Mouse (Mus musculus) leukemia stem cell, adult 10-12 weeks (primary cell): ENCODE results near the gene Als2cr12. TPM values are rescaled to one million over a fixed set of nuclear protein-coding genes. Genes with fewer than 3 reads are reported as not detected.

Experiments used
- polyA plus RNA-seq: library from polyadenylated mRNA; stranded (reverse); fragments of >175 nt; gene quantifications from 2 replicates; pipeline ENCODE4 v1.2.3, GENCODE M21; 2012; ENCODE audit warnings: low replicate concordance

Als2cr12 gene
- polyA plus RNA-seq: not detected in 2 replicates

DNA sequence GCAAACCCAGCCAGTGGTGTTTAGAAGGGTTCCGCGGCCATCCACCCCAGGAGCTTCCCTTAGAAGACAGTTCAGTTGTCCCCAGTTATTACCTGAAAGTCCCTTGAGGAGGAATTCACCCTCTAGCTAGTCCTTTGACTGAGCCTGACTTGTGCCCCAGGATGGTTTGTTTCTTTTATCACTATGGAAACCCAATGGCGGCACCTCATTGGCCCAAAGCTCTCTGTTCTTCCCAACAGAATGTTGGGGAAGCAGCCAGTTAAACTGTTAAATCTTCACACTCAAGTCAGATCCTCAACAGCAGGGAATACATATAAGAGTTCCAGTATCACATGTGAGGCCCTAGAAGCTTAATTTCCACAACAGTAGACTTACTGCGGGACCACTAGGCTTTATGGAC is at the start of gene Als2cr12:
Als2cr12 (minus strand) TSS at position 180 of the 400 bp plus-strand sequence.

GRCm38 (mm10) chr1:58711365-58712016 is 15.7 kb upstream of the Als2cr12 start, which contains the start of gene Cflar:
TSS of gene Cflar (plus strand) at chr1:58711508.

Other genes starting within 250 kb of the Als2cr12 start
- 28.8 and 44.2 TPM in 2 replicates for gene Orc2, start 190.9 kb downstream of the Als2cr12 start, polyA plus RNA-seq
- 2.3 and 3.7 TPM in 2 replicates for gene Fam126b, start 109.7 kb downstream of the Als2cr12 start, polyA plus RNA-seq
- 0.75 and 4.7 TPM in 2 replicates for gene Ndufb3, start 109.6 kb downstream of the Als2cr12 start, polyA plus RNA-seq
- 1.2 and 6.4 TPM in 2 replicates for gene Cflar, start 15.5 kb upstream of the Als2cr12 start, polyA plus RNA-seq
- 0.60 and 1.4 TPM in 2 replicates for gene Casp8, start 99.4 kb upstream of the Als2cr12 start, polyA plus RNA-seq